Mouse (Mus musculus) intestine, embryonic 14.5 days (tissue): Measurements from ENCODE around the gene Rwdd3. TPM values are rescaled to one million over a fixed set of nuclear protein-coding genes. Genes with fewer than 3 reads are reported as not detected.

Source experiments
- ATAC-seq: fragments of 200-750 bp; cut with Nextera tagmentation; replicated peaks from 2 replicates; pipeline ENCODE4 v1.8.0; 2017; ENCODE audit warnings: low read depth, moderate number of reproducible peaks, moderate TSS enrichment, moderate library complexity; ENCODE audit not compliant: low FRiP score, low TSS enrichment
- DNase-seq: peaks from one replicate; pipeline ENCODE4 v3.0.0-alpha.2; 2018; ENCODE audit warnings: low spot score
- H3K27ac ChIP-seq: fragments of 300-500 bp; sonication (generic); 2 replicates; pipeline ENCODE4 v1.5.1; 2014; ENCODE audit warnings: low read depth, mild to moderate bottlenecking, control low read depth
- H3K27me3 ChIP-seq: fragments of 300-500 bp; sonication (generic); replicated peaks from 2 replicates; pipeline ENCODE4 v1.6.1; 2014; ENCODE audit warnings: low read length, control low read depth; ENCODE audit not compliant: control insufficient read depth, insufficient read depth
- H3K36me3 ChIP-seq: fragments of 300-500 bp; sonication (generic); 2 replicates; pipeline ENCODE4 v1.6.1; 2014; ENCODE audit warnings: low read length, control low read depth; ENCODE audit not compliant: control insufficient read depth, insufficient read depth
- H3K4me1 ChIP-seq: fragments of 300-500 bp; sonication (generic); replicated peaks from 2 replicates; pipeline ENCODE4 v1.6.1; 2014; ENCODE audit warnings: low read length, control low read depth, mixed read lengths; ENCODE audit not compliant: control insufficient read depth, insufficient read depth
- H3K4me2 ChIP-seq: fragments of 300-500 bp; sonication (generic); 2 replicates; pipeline ENCODE4 v1.6.1; 2014; ENCODE audit warnings: low read length
- H3K4me3 ChIP-seq: fragments of 300-500 bp; sonication (generic); 2 replicates; pipeline ENCODE4 v1.5.1; 2014; ENCODE audit warnings: low read depth, low read length, control low read depth, mixed read lengths
- H3K9ac ChIP-seq: fragments of 300-500 bp; sonication (generic); 2 replicates; pipeline ENCODE4 v1.6.1; 2014; ENCODE audit warnings: mild to moderate bottlenecking, low read length
- H3K9me3 ChIP-seq: fragments of 300-500 bp; sonication (generic); 2 replicates; pipeline ENCODE4 v1.6.1; 2016; ENCODE audit warnings: low read length, control low read depth; ENCODE audit not compliant: control insufficient read depth
- WGBS: fragments of 180-500 bp; shearing (Covaris S2); extraction: QIAGEN DNeasy Blood & Tissue Kit; methylation state at CpG from one replicate; pipeline ENCODE4 v1.1.7; 2014; 5-methylcytosine and 5-hydroxymethylcytosine counted together
- polyA plus RNA-seq: library from polyadenylated mRNA; unstranded; fragments of >200 nt; fragmentation: Nextera tagmentation; extraction: Ambion mirVana; gene quantifications from 2 replicates; pipeline ENCODE4 v1.2.1, GENCODE M21; 2014

The Rwdd3 gene
- polyA plus RNA-seq, 1 experiment from 2014 or later, result 5.4 TPM

DNA sequence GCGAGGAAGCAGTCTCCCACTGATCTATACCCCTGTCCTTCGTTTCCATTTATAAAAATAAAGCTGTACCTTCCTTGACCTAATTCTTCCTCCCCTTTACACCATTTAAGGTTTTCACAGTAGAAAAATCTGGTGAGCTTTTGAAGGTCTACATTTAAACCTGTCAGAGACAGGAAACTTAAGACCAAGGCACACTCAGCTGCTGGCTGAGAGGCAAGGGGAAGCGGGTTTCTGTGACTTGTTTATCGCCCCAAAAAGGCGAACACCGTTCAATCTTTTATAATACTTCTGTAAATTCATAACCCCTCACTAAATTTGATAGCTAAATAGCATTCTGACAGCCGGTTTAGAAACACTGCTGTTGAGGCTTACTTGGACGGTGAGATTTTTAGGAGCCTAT lies 60.4 kb downstream of the Rwdd3 start:
- no peaks in the 10 kb centered on the region for H3K27me3 ChIP-seq
- no peaks in the 10 kb centered on the region for H3K9me3 ChIP-seq
- H3K9ac ChIP-seq, result no peak overlapping the region
- no peaks in the 10 kb centered on the region for H3K36me3 ChIP-seq
- ATAC-seq (no peak), DNase-seq (no peak)
- H3K4me3 ChIP-seq, result no peak overlapping the region
- 82% methylated on average over 8 of the region's 8 CpGs for WGBS
- H3K27ac ChIP-seq, result no peak overlapping the region
- peaks cover 5% of the 10 kb centered on the region; the same call in 1 of the 2 replicates for H3K4me1 ChIP-seq
- no peak overlapping the region for H3K4me2 ChIP-seq

GRCm38 (mm10) chr3:121110430-121110829 lies 61.1 kb downstream of the Rwdd3 start:
- Histone ChIP-seq H3K4me2 (no peak overlapping the region), H3K9me3 (no peaks in the 10 kb centered on the region), H3K4me1 (peaks cover under 1% of the 10 kb centered on the region; the same call in 1 of the 2 replicates), H3K36me3 (no peaks in the 10 kb centered on the region), H3K4me3 (no peak overlapping the region), H3K27me3 (no peaks in the 10 kb centered on the region), H3K27ac (no peak overlapping the region), H3K9ac (no peak overlapping the region)
- DNase-seq (no peak), ATAC-seq (no peak)
- 84% methylated on average over 7 of the region's 7 CpGs for WGBS

DNA sequence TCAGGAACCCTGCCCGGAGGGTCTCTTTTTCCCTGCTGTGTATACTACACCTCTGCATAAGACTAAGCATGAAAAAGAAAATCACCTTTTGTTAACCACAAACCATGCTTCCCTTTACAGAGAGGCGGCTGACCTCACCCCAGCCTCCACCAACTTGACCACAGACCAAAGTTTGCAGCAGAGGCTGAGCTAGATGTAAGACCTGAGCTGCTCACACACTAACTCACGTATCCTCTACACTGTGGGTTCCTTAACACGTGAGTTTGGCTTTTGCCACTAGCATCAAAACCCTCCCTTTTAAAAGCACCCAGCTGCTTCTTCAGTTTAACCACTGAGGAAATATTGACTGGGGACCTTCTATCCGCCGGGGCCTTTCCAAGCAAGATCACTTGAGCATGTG lies 64.0 kb downstream of the Rwdd3 start:
- no peaks in the 10 kb centered on the region for H3K4me1 ChIP-seq
- no peaks in the 10 kb centered on the region for H3K27me3 ChIP-seq
- no peaks in the 10 kb centered on the region for H3K9me3 ChIP-seq
- H3K27ac ChIP-seq, result no peak overlapping the region
- no peak for ATAC-seq
- WGBS, result 87% methylated on average over 6 of the region's 6 CpGs
- no peaks in the 10 kb centered on the region for H3K36me3 ChIP-seq
- no peak overlapping the region for H3K4me2 ChIP-seq
- no peak for DNase-seq
- no peak overlapping the region for H3K9ac ChIP-seq
- no peak overlapping the region for H3K4me3 ChIP-seq

DNA sequence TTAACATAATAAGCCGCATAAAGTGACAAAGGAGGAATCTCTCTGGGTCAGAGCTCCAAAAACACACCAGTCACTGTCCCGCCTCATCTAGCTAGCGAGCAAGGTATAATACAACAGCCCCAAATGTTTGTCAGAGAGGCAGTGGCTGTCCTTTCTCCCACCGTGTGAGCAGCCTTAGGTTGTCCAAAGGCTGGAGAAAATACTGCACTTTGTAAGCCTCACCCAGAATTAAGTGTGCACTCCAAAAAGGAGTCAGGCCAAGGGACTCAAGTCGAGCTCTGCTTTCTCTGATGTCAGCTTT lies 66.1 kb downstream of the Rwdd3 start:
- Histone ChIP-seq H3K4me1 (no peaks in the 10 kb centered on the region), H3K9me3 (no peaks in the 10 kb centered on the region), H3K4me3 (peak overlapping the region; percentile 10; the same call in 1 of the 2 replicates), H3K36me3 (no peaks in the 10 kb centered on the region), H3K9ac (no peak overlapping the region), H3K27ac (no peak overlapping the region), H3K27me3 (no peaks in the 10 kb centered on the region), H3K4me2 (peak overlapping the region; percentile 45)
- 76% methylated on average over 5 of the region's 5 CpGs for WGBS
- ATAC-seq (no peak), DNase-seq (no peak)

Other genes starting within 250 kb of the Rwdd3 start
- gene Tmem56, start 111.4 kb upstream of the Rwdd3 start, polyA plus RNA-seq, result 0.65 and 0.91 TPM in 2 replicates
- gene Alg14, start 120.1 kb upstream of the Rwdd3 start, polyA plus RNA-seq, result 43.0 and 46.8 TPM in 2 replicates